Mouse (Mus musculus): ENCODE data around the gene Asb6.
A peak's percentile ranks its signal among the peaks of the same experiment; 100 is the strongest.

- TF ChIP-seq CTCF (conservative IDR thresholded peaks at IDR 0.05; ENCODE audit: low read length) = no peak
- no peak for TF ChIP-seq POU5F1 (IDR thresholded peaks at IDR 0.05; ENCODE audit: borderline replicate concordance, low read length)
- peak; percentile 69; the same call in 1 of the 2 replicates for TF ChIP-seq NANOG (IDR thresholded peaks at IDR 0.05; ENCODE audit: borderline replicate concordance, low read length)
These were observed 50.9 kb downstream of the Asb6 start for GRCm38 (mm10) chr2:30779241-30779640.
